In genomic region chr7:30394871-30395270, GRCm38 (mm10) we compare ENCODE assay signal across 9 mouse cellular contexts. TPM values are rescaled to one million over a fixed set of nuclear protein-coding genes. Genes with fewer than 3 reads are reported as not detected.
DNase-seq lines count a peak whose midpoint lies in the region; ATAC-seq and TF ChIP-seq lines count a peak whose summit lies in the region.
"Had no signal": no experiment of that assay in that cellular context is flagged by ENCODE, and none has a peak within 500 bp of the region (broad histone marks: within the 10 kb centered on the region; RNA-seq: fewer than 3 reads in every experiment).

No protein-coding gene starts in this region.

- peak; percentile 63 for TF ChIP-seq CTCF in layer of hippocampus, adult 2 months (conservative IDR thresholded peaks at IDR 0.05)
- TF ChIP-seq CTCF in bone marrow macrophage, adult 2 months (IDR thresholded peaks at IDR 0.05; ENCODE audit: low read depth, low read length) = no peak

- H3K4me1 ChIP-seq in bone marrow macrophage, adult 2 months (ENCODE audit: control insufficient read depth, insufficient read depth, low read length) = peaks cover 21% of the 10 kb centered on the region
- H3K4me1 ChIP-seq: limb, embryonic 15.5 days had no signal

- TF ChIP-seq POLR2A in bone marrow macrophage, adult 2 months (IDR thresholded peaks at IDR 0.05; ENCODE audit: borderline replicate concordance, low read depth, low read length) = no peak

- no peak overlapping the region for H3K4me3 ChIP-seq in layer of hippocampus, adult 2 months
- peak overlapping the region; percentile 24; the same call in 1 of the 2 replicates for H3K4me3 ChIP-seq in bone marrow macrophage, adult 2 months (ENCODE audit: insufficient read depth, low read length)
- H3K4me3 ChIP-seq: limb, embryonic 15.5 days had no signal

- ATAC-seq in inflammation-experienced regulatory T-cells, adult 6 months = no peak

- H3K27ac ChIP-seq in layer of hippocampus, adult 2 months = no peak overlapping the region
- peak overlapping the region; percentile 87 for H3K27ac ChIP-seq in bone marrow macrophage, adult 2 months (ENCODE audit: insufficient read depth, low read depth, low read length)

- DNase-seq in layer of hippocampus, adult 2 months (ENCODE audit: low spot score in 2 of 2) = no peak
- DNase-seq in layer of hippocampus, adult 11-12 months (ENCODE audit: low spot score) = no peak
- peak; percentile 50 for DNase-seq in ES-CJ7 (ENCODE audit: low read depth, low spot score)
- peak; percentile 76 for DNase-seq in naive thymus-derived CD4-positive, alpha-beta T cell, adult 2 months (ENCODE audit: low read depth)
- DNase-seq in MN1 (ENCODE audit: low spot score) = no peak

RNA-seq across cellular contexts. Expression of gene Tyrobp, which starts 18.7 kb away (rescaled TPM):
- 10 to 100 TPM; 26.7 to 32.6 TPM for total RNA-seq in layer of hippocampus, adult 2 months (2021)
- polyA plus RNA-seq in bone marrow macrophage, adult 2 months (2012; ENCODE audit: insufficient read depth, insufficient read length, missing spikeins) = 3,702 and 3,978 TPM in 2 replicates
- polyA plus RNA-seq in inflammation-experienced regulatory T-cells, adult 6 months (2017; shearing (Covaris generic)) = 10 to 100 TPM in 1 of 3 experiments, 1 to 10 TPM in 1, under 1 TPM in 1; 0.79 to 15.0 (median 2.2) TPM

RNA-seq across cellular contexts. Expression of gene Hcst, which starts 24.8 kb away (rescaled TPM):
- total RNA-seq in layer of hippocampus, adult 2 months (2021) = 1 to 10 TPM in 1 of 2 experiments, not detected in 1; 1.5 TPM
- 53.0 and 56.7 TPM in 2 replicates for polyA plus RNA-seq in bone marrow macrophage, adult 2 months (2012; ENCODE audit: insufficient read depth, insufficient read length, missing spikeins)
- polyA plus RNA-seq in inflammation-experienced regulatory T-cells, adult 6 months (2017; shearing (Covaris generic)) = 100 to 1,000 TPM; 484 to 574 (median 552) TPM
- total RNA-seq: heart, postnatal 36 days had no signal

RNA-seq across cellular contexts. Expression of gene Nfkbid, which starts 26.7 kb away (rescaled TPM):
- 1 to 10 TPM; 2.8 to 3.0 TPM for total RNA-seq in layer of hippocampus, adult 2 months (2021)
- 18.6 and 22.4 TPM in 2 replicates for polyA plus RNA-seq in bone marrow macrophage, adult 2 months (2012; ENCODE audit: insufficient read depth, insufficient read length, missing spikeins)
- 10 to 100 TPM; 37.3 to 50.8 (median 41.1) TPM for polyA plus RNA-seq in inflammation-experienced regulatory T-cells, adult 6 months (2017; shearing (Covaris generic))

RNA-seq across cellular contexts. Expression of gene Lrfn3, which starts 32.3 kb away (rescaled TPM):
- total RNA-seq in layer of hippocampus, adult 2 months (2021) = 10 to 100 TPM; 32.4 to 34.6 TPM
- not detected in 2 replicates for polyA plus RNA-seq in bone marrow macrophage, adult 2 months (2012; ENCODE audit: insufficient read depth, insufficient read length, missing spikeins)
- polyA plus RNA-seq in inflammation-experienced regulatory T-cells, adult 6 months (2017; shearing (Covaris generic)) = not detected

RNA-seq across cellular contexts. Expression of gene Aplp1, which starts 50.5 kb away (rescaled TPM):
- 1,000 to 10,000 TPM; 1,283 to 1,305 TPM for total RNA-seq in layer of hippocampus, adult 2 months (2021)
- polyA plus RNA-seq in bone marrow macrophage, adult 2 months (2012; ENCODE audit: insufficient read depth, insufficient read length, missing spikeins) = 2.0 and 2.3 TPM in 2 replicates
- polyA plus RNA-seq in inflammation-experienced regulatory T-cells, adult 6 months (2017; shearing (Covaris generic)) = 1 to 10 TPM; 6.0 to 7.4 (median 6.0) TPM

Comparison
In these comparisons a context has a peak if more than half of its experiments do, and no peak if none do; other contexts are left out.
1. DNase-seq: peak in ES-CJ7 (single experiment) and naive thymus-derived CD4-positive, alpha-beta T cell, adult 2 months (single experiment); none in layer of hippocampus, adult 2 months (0 of 2), layer of hippocampus, adult 11-12 months (single experiment) and MN1 (single experiment).
2. RNA of gene Tyrobp, which starts 18.7 kb away (polyA plus RNA-seq): 3,702 to 3,978 TPM in bone marrow macrophage, adult 2 months; 0.79 to 15.0 TPM in inflammation-experienced regulatory T-cells, adult 6 months; every median in the first group is over 100 times any median in the second.